ENCODE assay signal across 16 mouse cellular contexts in the genomic region with DNA sequence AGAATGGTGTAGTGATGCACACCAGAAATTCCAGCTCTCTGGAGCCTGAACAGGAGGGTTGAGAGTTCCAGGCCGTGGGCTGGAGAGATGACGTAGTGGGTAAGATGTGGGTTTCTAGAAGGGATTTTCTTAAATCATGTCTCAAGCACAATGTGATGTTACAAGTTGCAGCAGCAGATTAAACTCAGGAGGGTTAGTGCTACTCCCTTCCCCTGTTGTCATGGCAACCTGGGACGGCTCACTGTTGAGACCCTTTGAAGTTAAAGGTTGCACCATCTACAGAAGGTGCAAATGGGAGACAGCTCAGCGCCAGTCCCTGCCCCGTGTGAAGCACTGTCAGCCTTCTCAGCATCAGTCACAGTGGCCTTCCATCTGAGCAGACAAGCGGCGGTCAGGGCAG. TPM values are rescaled to one million over a fixed set of nuclear protein-coding genes. Genes with fewer than 3 reads are reported as not detected.
DNase-seq lines count a peak whose midpoint lies in the region; ATAC-seq and TF ChIP-seq lines count a peak whose summit lies in the region.
"Had no signal": no experiment of that assay in that cellular context is flagged by ENCODE, and none has a peak within 500 bp of the region (broad histone marks: within the 10 kb centered on the region; RNA-seq: fewer than 3 reads in every experiment).

No protein-coding gene starts in this region.

- 57% methylated on average over 7 of the region's 7 CpGs for WGBS in lung, adult 2 months
- 71% methylated on average over 7 of the region's 7 CpGs for WGBS in heart, adult 2 months

- ATAC-seq in frontal cortex, adult (ENCODE audit: low TSS enrichment): peak; percentile 8; the same call in 1 of the 2 replicates
- ATAC-seq in CD4-positive, CD25-positive, alpha-beta regulatory T cell, adult 4 months: peak; percentile 51
- ATAC-seq: hindbrain, postnatal 0 days; lung, postnatal 0 days had no signal

- DNase-seq in frontal cortex, postnatal 14 days (ENCODE audit: low spot score in 2 of 2): no peak
- DNase-seq in embryo, embryonic 11 days: peak; percentile 23
- DNase-seq in thymus, postnatal 10 days (ENCODE audit: low spot score in 2 of 2): peak; percentile 46 to 54
- no peak for DNase-seq in lung, adult 2 months
- DNase-seq in heart, adult 2 months: no peak
- DNase-seq in cerebellum, postnatal 14 days: no peak
- DNase-seq: cerebellum, adult 2 months; heart, adult 18-20 months; layer of hippocampus, adult 9-11 months; right cerebral cortex, adult 18-20 months had no signal

- H3K36me3 ChIP-seq in heart, adult 2 months (ENCODE audit: control insufficient read depth, insufficient read depth, low read length): no peaks in the 10 kb centered on the region

- no peak overlapping the region for H3K27ac ChIP-seq in heart, adult 2 months
- H3K27ac ChIP-seq: embryonic facial prominence, embryonic 10.5 days; hindbrain, postnatal 0 days; kidney, postnatal 0 days had no signal

- TF ChIP-seq EP300 in heart, adult 2 months (IDR thresholded peaks at IDR 0.05; ENCODE audit: insufficient read depth, low read depth, low read length): no peak

- no peak overlapping the region for H3K4me3 ChIP-seq in lung, adult 2 months (replicated peaks; ENCODE audit: extremely low read depth, low read depth, low read length)
- H3K4me3 ChIP-seq in heart, adult 2 months: no peak overlapping the region
- H3K4me3 ChIP-seq: embryonic facial prominence, embryonic 10.5 days had no signal

- no peak overlapping the region for H3K9ac ChIP-seq in heart, adult 2 months (ENCODE audit: low read depth, low read length)

- TF ChIP-seq CTCF in lung, adult 2 months (IDR thresholded peaks at IDR 0.05; ENCODE audit: insufficient read depth, low read length): no peak
- TF ChIP-seq CTCF in heart, adult 2 months (IDR thresholded peaks at IDR 0.05): no peak

- no peaks in the 10 kb centered on the region for H3K4me1 ChIP-seq in lung, adult 2 months (ENCODE audit: control insufficient read depth, insufficient read depth, low read length)
- H3K4me1 ChIP-seq in heart, adult 2 months (ENCODE audit: control insufficient read depth, insufficient read depth, low read length): no peaks in the 10 kb centered on the region

- H3K27me3 ChIP-seq in heart, adult 2 months (ENCODE audit: control insufficient read depth, insufficient read depth, low read length): no peaks in the 10 kb centered on the region

- no peak for TF ChIP-seq POLR2A in lung, adult 2 months (IDR thresholded peaks at IDR 0.05; ENCODE audit: borderline replicate concordance, extremely low read depth, low read depth, low read length)
- no peak for TF ChIP-seq POLR2A in heart, adult 2 months (IDR thresholded peaks at IDR 0.05; ENCODE audit: insufficient read depth, low read depth, low read length)

- no peaks in the 10 kb centered on the region for H3K79me2 ChIP-seq in heart, adult 2 months (replicated peaks; ENCODE audit: control insufficient read depth, insufficient read depth, low read length)

- intact Hi-C loops in heart, adult 2 months (cut with DNase I): no loop called here

RNA-seq across cellular contexts. Expression of a gene that starts 11.2 kb away (rescaled TPM):
- 1 to 10 TPM; 2.4 to 2.8 TPM for polyA plus RNA-seq in CD4-positive, CD25-positive, alpha-beta regulatory T cell, adult 4 months (2017; shearing (Covaris generic))
- polyA plus RNA-seq in lung, adult 2 months (2012; rRNA removed): 5.2 and 5.7 TPM in 2 replicates
- 10 to 100 TPM in 1 of 2 experiments, 1 to 10 TPM in 1; 9.1 to 10.3 TPM for total RNA-seq in heart, adult 2 months (2021)
- 4.8 and 8.2 TPM in 2 replicates for polyA plus RNA-seq in heart, adult 2 months (2012; rRNA removed)

RNA-seq across cellular contexts. Expression of a gene that starts 20.5 kb away (rescaled TPM):
- polyA plus RNA-seq in CD4-positive, CD25-positive, alpha-beta regulatory T cell, adult 4 months (2017; shearing (Covaris generic)): under 1 TPM; 0.24 to 0.63 TPM
- 4.2 and 4.7 TPM in 2 replicates for polyA plus RNA-seq in lung, adult 2 months (2012; rRNA removed)
- total RNA-seq in heart, adult 2 months (2021): under 1 TPM; 0.36 to 0.86 TPM
- polyA plus RNA-seq in heart, adult 2 months (2012; rRNA removed): 0.82 and 1.1 TPM in 2 replicates

RNA-seq across cellular contexts. Expression of a gene that starts 27.7 kb away (rescaled TPM):
- polyA plus RNA-seq in CD4-positive, CD25-positive, alpha-beta regulatory T cell, adult 4 months (2017; shearing (Covaris generic)): 10 to 100 TPM; 37.3 to 44.2 TPM
- polyA plus RNA-seq in lung, adult 2 months (2012; rRNA removed): 30.2 and 34.8 TPM in 2 replicates
- total RNA-seq in heart, adult 2 months (2021): 10 to 100 TPM; 27.3 to 31.1 TPM
- polyA plus RNA-seq in heart, adult 2 months (2012; rRNA removed): 27.1 and 30.1 TPM in 2 replicates

RNA-seq across cellular contexts. Expression of a gene that starts 27.8 kb away (rescaled TPM):
- polyA plus RNA-seq in CD4-positive, CD25-positive, alpha-beta regulatory T cell, adult 4 months (2017; shearing (Covaris generic)): 1 to 10 TPM; 1.3 to 1.6 TPM
- 5.2 and 5.3 TPM in 2 replicates for polyA plus RNA-seq in lung, adult 2 months (2012; rRNA removed)
- 1 to 10 TPM; 5.1 to 5.2 TPM for total RNA-seq in heart, adult 2 months (2021)
- polyA plus RNA-seq in heart, adult 2 months (2012; rRNA removed): 3.6 and 5.9 TPM in 2 replicates

Comparison
In these comparisons a context has a peak if more than half of its experiments do, and no peak if none do; other contexts are left out.
1. DNase-seq: peak in embryo, embryonic 11 days (single experiment) and thymus, postnatal 10 days (2 of 2); none in frontal cortex, postnatal 14 days (0 of 2), lung, adult 2 months (single experiment), heart, adult 2 months (0 of 2) and cerebellum, postnatal 14 days (0 of 2).